Mouse (Mus musculus) frontal cortex, postnatal 36 days (tissue): ENCODE data around the gene E2f3.
A peak's percentile ranks its signal among the peaks of the same experiment; 100 is the strongest.

ENCODE experiments used
- DNase-seq, 2 experiments: peaks; one replicate each; pipeline ENCODE4 v3.0.0; 2022; ENCODE audit warnings: low spot score in 2 of 2

E2f3 gene

DNA sequence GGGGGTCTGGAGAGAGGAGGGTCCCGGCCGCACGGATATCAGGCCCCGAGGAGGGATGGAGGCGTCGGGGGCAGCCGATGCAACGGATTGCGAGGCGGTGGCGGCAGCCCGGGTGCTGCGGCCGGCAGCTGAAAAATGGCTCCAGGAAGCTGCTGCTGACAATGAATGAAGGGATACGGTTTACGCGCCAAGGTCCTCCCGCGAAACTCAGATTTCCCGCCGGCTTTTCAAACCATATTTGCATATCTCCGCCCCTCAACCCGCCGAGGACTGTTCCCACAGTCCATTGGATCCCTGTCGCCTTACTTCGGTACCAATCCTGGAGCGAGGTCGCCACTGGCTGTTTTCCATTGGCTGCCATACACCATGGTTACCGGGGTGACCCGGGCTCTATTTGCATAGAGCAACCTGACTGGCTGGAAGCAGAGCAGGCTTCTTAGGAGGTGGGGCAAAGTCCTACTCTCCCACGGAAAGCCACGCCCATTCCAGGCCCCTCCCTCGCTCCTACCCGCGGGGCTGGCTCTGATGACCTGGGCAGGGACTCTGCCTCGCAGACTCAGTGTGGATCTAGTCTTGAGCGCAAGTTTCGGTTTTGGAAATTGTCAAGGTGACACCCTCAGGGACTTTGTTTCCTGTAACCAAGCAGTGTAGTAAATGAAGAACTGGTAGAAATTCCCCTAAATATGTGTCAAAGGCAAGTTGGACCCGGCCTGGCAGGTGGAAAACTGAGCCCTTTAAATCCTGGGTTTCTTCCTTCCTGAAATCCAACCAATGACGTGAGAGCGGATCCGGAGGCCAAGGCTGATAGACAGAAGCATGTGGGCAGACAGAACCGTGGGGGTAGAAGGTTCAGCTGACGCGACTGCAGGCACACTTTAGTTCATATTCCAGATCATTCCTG is at the start of gene E2f3:
Gene E2f3 (minus strand): TSS at position 209 of the 901 bp plus-strand sequence.
- DNase-seq: peak; percentile 99 to 100

DNA sequence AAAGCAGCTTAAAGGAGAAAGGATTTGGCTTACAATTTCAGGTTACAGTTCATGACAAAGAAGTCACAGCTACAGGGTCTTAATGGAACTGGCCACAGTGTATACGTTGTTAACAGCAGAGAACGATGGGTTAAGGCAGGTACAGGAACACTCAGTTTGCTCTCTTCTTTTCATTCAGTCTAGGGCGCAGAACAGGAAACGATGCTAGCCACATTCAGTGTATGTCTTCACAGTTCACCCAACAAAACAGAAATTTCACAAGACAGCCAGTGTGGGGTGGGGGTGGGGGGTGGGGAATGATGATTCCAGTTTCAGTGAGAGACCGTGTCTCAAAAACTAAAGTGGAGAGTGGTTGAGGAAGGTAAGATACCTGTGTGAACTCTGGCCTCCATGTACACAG is 48.7 kb upstream of the E2f3 start:
- DNase-seq: no peak

- no peak for DNase-seq
Measured at GRCm38 (mm10) chr13:30031684-30032335, 45.9 kb upstream of the E2f3 start.

- DNase-seq: no peak
Measured at GRCm38 (mm10) chr13:30027841-30028240, 42.0 kb upstream of the E2f3 start.

GRCm38 (mm10) chr13:30022487-30022886 is 36.6 kb upstream of the E2f3 start:
- DNase-seq: no peak

GRCm38 (mm10) chr13:30018573-30018972 is 32.7 kb upstream of the E2f3 start:
- no peak for DNase-seq

DNA sequence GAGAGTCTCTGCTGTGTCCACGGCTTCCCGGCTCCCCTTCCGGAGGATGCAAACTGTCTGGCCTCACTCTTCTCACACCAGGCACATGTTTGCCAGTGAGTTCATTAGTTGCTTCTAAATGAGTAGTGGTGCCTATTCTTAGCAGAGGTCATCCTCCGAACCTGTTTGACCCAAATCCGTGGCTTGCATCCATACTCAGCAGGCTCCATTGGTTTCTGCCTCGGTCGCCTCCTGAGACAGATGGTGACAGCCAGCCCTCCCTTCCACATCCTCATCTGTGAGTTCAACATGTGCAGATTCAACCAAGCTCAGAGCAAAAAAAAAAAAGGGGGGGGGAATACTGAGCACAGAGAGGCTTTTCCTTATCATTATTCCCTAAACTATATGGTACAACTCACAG is 31.7 kb upstream of the E2f3 start:
- no peak for DNase-seq

DNA sequence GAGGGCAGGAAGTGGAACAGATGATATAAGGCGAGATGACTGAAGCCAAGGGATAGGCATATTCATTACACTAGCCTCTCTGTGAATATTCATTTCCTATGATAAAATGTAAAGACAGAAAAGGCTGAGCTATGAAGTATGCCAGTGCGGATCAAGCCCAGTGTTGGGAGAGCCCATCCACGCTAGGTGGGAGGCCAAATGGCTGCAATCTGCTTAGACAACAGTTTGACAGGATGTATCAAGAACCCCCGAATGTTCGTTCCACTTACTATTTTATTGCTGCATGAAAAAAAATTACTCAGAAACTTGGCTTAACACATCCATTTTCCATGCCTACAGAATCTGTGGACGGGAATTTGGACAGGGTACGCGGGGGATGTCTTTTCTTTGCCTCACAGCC is 28.7 kb upstream of the E2f3 start:
- DNase-seq: peak; percentile 24 to 48

- DNase-seq: peak; percentile 12 to 30
Measured at GRCm38 (mm10) chr13:30012226-30012625, 26.4 kb upstream of the E2f3 start.

DNA sequence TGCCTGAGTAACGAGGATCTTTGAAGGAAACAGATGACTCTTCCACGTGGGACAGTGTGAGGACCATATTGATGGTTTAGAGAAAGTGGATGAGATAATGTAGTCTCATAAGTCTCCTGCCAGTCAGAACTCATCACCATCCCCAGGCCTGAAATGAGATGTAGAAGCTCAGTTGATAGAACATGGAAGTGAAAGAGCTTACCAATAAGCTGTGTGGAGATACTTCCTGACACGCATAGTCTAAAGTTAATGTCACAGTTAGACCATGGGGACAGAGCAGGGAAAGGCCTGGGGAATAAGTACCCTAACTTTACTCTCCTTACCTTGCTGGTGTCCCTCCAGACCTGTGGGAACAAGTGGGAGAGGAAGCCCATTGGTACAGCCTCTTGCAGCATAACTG is 22.9 kb upstream of the E2f3 start:
- no peak for DNase-seq

- DNase-seq: no peak
Measured at GRCm38 (mm10) chr13:30005422-30005821, 19.6 kb upstream of the E2f3 start.

GRCm38 (mm10) chr13:30004849-30005248 is 19.0 kb upstream of the E2f3 start:
- no peak for DNase-seq

DNA sequence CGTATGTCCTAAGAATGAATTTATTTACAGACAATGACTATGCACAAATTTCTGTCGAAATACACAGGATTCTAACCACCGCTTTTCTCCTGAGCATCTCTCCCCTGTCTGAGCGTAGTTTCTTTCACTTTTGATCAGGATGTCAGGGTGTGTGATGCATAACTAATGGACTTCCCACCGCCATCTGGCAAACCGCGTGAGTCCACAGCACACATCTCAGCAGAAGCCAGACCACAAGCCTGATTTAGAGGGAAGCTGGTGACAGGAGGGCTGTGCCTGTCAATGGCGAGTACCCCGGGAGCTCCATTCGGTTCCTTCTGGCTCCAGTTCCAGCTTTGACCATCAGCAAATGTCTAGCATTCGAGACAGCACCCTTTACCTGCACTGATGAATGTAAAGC is 17.3 kb upstream of the E2f3 start:
- DNase-seq: peak in 1 of 2 experiments; percentile 30

GRCm38 (mm10) chr13:30001041-30001440 is 15.2 kb upstream of the E2f3 start:
- no peak for DNase-seq

DNA sequence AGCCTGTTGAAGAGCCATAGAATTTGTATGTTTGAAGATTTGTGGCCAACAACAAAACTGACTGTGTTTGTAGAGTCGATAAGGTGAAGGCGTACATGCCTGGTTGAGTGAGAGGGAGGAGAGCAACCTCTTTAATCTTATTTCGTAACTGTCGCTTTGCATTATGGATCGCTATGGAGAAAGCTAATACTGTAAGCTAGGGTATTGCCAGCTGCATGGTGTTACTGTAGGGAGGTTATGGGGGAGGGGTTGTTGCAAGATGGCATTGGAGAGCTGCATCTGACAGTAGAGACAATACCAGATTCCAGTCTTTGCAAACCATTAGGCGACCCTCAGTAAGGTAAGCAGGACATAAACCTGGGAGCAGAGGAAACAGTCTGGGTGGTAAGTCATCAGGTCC is 2.1 kb upstream of the E2f3 start:
- DNase-seq: no peak

DNA sequence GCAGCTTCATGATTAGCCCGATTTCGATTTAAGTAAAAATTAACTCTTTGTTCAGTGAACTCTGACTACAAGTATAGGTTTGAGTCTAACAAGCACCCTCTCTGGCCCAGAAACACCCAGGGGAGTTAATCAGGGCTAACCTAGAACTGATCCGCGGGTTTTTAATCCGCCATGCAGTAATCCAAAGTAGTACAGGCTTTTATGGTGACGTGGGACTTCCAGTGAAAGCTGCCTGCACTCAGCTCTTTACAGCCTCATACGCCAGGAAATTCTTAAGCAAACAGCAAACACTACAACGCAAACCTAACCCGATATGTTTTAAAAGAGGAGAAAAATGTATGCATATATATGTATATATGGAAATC is 875 bp upstream of the E2f3 start:
- no peak for DNase-seq

DNA sequence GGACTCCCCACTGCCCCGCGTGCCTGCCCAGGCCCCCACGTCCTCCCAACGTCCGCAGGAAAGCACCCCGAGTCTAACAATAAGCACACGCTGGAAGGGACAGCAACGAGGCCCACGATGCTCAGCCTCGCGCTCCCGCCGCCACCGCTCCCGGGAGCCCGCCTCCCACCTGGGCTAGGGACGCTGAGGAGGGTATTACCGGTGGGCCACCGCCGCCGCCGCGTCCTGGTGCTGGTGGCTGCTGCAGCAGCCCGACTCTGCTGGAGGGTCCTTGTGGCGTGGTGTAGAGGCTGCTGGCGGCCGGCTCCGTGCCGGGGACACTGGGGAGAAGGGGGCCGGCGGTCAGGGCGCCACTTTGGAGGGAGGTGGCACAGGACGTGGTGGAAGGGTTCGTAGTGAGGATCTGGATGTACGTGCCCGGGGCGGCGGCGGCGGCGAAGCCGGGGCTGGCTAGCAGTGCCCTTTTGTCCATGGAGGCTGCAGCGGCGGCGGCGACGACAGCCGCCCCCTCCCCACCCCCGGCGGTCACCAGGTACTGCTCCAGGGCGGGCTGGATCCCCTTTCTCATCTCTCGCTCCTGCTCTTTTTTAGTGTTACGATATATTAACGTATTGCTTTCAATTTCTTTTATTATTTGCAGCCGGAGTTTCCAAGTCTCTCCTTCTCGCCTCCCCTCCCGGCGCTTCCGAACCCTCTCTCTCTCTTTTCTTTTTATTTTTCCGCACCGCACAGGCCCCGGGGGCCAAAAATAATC is 585 bp downstream of the E2f3 start:
- peak; percentile 21 to 26 for DNase-seq

DNA sequence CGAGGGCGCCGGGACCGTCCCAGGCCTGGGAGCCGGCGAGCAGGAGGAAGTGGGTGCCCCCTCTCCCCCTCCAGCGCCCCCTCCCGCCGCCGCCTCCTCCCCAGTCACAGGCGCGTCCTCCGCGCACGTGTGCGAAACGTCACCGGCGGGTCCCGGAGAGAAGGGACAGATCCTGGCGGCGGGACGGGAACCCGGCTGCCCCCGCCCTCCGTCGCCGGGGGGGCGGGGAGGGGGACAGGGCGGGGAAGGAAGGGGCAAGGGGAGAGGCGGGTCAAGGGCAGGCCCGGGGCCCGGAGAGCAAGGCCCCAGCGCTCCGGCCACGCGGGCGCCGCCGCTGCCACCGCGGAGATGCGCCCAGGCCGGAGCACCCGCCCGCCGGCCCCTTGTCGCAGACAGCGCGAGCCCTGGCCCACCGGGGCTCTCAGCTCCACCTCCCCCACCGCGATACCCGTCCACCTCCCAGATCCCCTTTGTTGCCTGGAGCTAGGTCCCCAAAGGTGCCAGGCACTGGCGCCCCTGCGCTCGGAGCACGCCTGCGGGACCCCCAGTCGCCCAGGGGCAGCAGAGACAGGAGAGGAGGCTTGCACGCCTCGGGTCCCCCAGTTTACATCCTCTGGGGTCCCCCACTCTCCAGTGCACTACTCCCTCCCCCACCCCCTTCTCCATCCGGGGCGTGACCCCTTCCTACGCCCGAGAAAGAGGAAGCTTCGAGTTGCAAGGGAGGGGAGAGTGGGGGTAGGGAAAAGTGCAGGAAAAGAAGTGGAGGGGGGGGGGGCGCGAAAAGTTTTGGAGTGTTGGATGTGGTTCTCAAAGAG is 1.4 kb downstream of the E2f3 start:
- peak; percentile 52 to 65 for DNase-seq

DNA sequence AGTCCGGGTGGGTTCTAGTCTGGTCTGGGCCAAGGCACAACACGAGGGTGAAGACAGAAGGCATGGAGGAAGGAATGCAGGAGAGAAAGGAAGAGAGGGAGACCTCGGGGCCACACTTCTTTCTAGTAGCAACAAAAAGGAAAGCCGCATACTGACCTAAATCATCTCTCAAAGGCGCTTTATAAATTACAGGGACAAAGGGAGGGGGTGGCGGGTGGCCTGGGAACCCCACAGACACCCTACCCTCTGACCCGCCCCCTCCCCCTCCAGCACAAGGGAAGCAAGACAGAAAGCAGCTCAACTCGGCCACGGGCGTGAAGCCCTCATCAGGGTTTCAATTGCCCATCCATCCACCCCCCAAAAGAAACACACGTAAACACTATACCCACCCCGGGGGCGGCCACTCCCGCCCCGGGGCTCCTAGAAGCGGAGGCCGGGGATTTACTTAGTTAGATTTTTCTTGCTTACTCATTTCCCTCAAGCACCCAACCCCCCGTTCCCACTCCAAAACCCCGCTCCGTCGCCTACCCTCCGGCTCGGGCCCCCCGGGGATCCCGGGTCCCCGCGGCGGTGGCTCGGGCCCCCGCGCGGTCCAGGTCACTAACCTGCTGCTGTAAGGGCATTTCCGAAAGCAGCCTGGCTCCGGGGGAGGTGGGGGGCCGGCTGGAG is 2.2 kb downstream of the E2f3 start:
- peak; percentile 34 to 39 for DNase-seq

DNA sequence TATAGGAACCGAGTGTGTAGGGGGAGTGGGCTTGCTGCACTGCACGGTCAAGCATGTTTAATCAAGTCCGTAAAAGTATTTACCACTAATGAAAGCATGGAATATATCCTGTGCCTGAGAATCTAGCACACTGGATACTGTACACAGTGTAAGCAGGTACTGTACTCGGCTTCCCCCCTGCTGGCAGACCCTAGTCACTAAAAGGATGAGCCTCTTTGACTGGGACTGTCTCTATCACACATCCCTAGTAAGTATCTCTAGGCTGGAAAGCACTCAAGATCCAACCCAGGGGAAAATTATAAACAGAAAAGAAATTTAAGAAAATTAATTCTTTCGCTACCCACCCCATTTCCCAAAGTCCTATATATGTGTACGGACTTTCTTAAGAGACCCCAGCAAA is 2.8 kb downstream of the E2f3 start:
- DNase-seq: peak in 1 of 2 experiments; percentile 20

DNA sequence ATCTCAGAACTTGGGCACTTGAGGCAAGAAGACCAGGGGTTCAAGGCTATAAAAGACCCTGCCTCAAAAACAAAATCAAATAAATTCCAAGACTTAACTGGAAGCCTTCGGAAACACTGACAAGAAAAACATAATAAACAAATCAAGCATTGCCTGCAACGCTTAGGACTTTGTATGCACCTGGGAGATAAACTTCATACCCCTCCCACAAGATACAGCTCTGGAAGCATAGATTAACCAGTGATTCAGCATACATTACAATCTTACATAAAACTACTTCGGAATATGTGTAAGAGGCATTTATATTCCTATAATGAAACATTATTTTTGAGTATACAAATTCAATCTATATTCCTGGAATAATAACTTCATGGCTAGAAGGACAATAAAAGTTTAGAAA is 3.5 kb downstream of the E2f3 start:
- DNase-seq: no peak
